Mouse (Mus musculus): ENCODE results near the gene Cd300e. TPM values are rescaled to one million over a fixed set of nuclear protein-coding genes. Genes with fewer than 3 reads are reported as not detected.

Cd300e gene
- 0.83 TPM for total RNA-seq (2023)

GRCm38 (mm10) chr11:115062077-115062476 is at the start of gene Cd300e:
Cd300e (minus strand) TSS chr11:115062177.

GRCm38 (mm10) chr11:115091362-115091901 is 29.5 kb upstream of the Cd300e start, which contains the start of gene Rab37:
Rab37 (plus strand) TSS chr11:115091431.

GRCm38 (mm10) chr11:115048259-115048658 is 13.7 kb downstream of the Cd300e start, which contains the start of gene Cd300ld3:
Cd300ld3 (minus strand) TSS chr11:115048409.

GRCm38 (mm10) chr11:115037669-115038068 is 24.3 kb downstream of the Cd300e start, which contains the start of gene Cd300ld5:
Cd300ld5 (minus strand) TSS chr11:115037769.

GRCm38 (mm10) chr11:115026912-115027311 is 35.1 kb downstream of the Cd300e start, which contains the start of gene Cd300ld4:
Cd300ld4 (minus strand) TSS chr11:115027012.

GRCm38 (mm10) chr11:115016093-115016492 is 45.9 kb downstream of the Cd300e start, which contains the start of gene Cd300ld2:
Cd300ld2 (minus strand) TSS chr11:115016193.

Other genes starting within 250 kb of the Cd300e start
- gene Gprc5c, start 211.0 kb downstream of the Cd300e start, total RNA-seq (2023), result 0.92 TPM
- 2.2 TPM for gene Cd300a, start 172.1 kb downstream of the Cd300e start, total RNA-seq (2023)
- gene Cd300lb, start 127.8 kb downstream of the Cd300e start, total RNA-seq (2023), result 0.30 TPM
- not detected for gene Cd300c, start 93.0 kb downstream of the Cd300e start, total RNA-seq (2023)
- 1.0 TPM for gene Cd300ld, start 72.3 kb downstream of the Cd300e start, total RNA-seq (2023)
- gene Cd300c2, start 60.3 kb downstream of the Cd300e start, total RNA-seq (2023), result 1.3 TPM
- not detected for gene Cd300ld2, start 46.0 kb downstream of the Cd300e start, total RNA-seq (2023)
- gene Cd300ld4, start 35.2 kb downstream of the Cd300e start, total RNA-seq (2023), result not detected
- 0.83 TPM for gene Cd300ld5, start 24.4 kb downstream of the Cd300e start, total RNA-seq (2023)
- gene Cd300ld3, start 13.8 kb downstream of the Cd300e start, total RNA-seq (2023), result 0.83 TPM
- gene Rab37, start 29.3 kb upstream of the Cd300e start, total RNA-seq (2023), result 37.7 TPM
- 0.65 TPM for gene Cd300lf, start 71.8 kb upstream of the Cd300e start, total RNA-seq (2023)
- gene Slc9a3r1, start 101.2 kb upstream of the Cd300e start, total RNA-seq (2023), result 202 TPM
- 11.1 TPM for gene Tmem104, start 125.3 kb upstream of the Cd300e start, total RNA-seq (2023)
- 7.2 TPM for gene Nat9, start 125.7 kb upstream of the Cd300e start, total RNA-seq (2023)
- gene Grin2c, start 205.1 kb upstream of the Cd300e start, total RNA-seq (2023), result 0.21 TPM
- gene Fdxr, start 214.9 kb upstream of the Cd300e start, total RNA-seq (2023), result 22.9 TPM
- 2.3 TPM for gene Fads6, start 235.5 kb upstream of the Cd300e start, total RNA-seq (2023)
- gene Otop2, start 245.0 kb upstream of the Cd300e start, total RNA-seq (2023), result not detected